Mouse (Mus musculus): Measurements from ENCODE around the gene Lkaaear1. TPM values are rescaled to one million over a fixed set of nuclear protein-coding genes. Genes with fewer than 3 reads are reported as not detected.

Gene Lkaaear1
- polyA plus RNA-seq (2014; fragmentation: Illumina TruSeq; extraction: RNeasy Lipid Tissue Mini Kit (QIAGEN cat#74804); ENCODE audit: low read depth, low replicate concordance) = not detected

DNA sequence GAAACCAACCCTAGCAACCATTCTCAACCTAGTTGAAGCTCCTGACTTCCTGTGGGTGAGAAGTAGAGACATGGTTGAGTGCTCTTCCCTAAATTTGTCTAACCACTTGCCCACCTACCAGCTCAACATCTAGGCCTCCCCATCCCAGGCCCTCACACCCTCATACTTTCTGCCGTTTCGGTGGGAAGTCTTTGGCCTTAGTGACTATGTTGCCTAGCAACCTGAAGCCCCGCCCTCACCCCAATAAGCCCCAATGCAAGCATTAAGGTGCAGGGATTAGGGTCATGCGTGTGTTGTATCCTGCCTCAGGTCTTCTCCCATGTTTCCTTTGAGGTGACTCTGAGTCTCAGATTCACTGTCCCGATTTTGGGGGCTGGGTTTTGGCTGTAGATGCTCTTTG is at the start of gene Lkaaear1:
TSS of gene Lkaaear1 (minus strand) at position 202 of the 400 bp plus-strand sequence.

DNA sequence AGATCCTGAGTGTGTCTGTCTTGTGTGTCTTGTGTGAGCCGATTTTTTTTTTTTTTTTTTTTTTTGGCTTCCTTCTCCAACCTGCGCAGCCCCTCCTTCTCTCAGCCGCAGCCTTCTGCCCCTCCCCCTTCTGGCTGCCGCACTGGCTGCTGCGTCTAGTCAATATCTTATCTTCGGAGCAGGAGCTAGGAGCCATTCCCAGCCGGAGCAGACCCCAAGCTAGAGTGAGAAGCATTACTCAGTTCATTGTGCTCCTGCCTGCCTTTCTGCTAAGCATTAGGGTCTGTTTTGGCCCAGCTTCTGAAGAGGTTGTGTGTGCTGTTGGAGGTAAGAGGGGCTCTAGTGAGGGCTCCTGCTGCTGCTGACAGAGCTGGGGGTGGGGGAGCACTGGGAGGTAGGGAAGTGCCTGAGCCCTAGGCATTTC is 16.7 kb upstream of the Lkaaear1 start, which contains the start of gene Oprl1:
TSS of gene Oprl1 (plus strand) at position 114 of the 424 bp plus-strand sequence.

DNA sequence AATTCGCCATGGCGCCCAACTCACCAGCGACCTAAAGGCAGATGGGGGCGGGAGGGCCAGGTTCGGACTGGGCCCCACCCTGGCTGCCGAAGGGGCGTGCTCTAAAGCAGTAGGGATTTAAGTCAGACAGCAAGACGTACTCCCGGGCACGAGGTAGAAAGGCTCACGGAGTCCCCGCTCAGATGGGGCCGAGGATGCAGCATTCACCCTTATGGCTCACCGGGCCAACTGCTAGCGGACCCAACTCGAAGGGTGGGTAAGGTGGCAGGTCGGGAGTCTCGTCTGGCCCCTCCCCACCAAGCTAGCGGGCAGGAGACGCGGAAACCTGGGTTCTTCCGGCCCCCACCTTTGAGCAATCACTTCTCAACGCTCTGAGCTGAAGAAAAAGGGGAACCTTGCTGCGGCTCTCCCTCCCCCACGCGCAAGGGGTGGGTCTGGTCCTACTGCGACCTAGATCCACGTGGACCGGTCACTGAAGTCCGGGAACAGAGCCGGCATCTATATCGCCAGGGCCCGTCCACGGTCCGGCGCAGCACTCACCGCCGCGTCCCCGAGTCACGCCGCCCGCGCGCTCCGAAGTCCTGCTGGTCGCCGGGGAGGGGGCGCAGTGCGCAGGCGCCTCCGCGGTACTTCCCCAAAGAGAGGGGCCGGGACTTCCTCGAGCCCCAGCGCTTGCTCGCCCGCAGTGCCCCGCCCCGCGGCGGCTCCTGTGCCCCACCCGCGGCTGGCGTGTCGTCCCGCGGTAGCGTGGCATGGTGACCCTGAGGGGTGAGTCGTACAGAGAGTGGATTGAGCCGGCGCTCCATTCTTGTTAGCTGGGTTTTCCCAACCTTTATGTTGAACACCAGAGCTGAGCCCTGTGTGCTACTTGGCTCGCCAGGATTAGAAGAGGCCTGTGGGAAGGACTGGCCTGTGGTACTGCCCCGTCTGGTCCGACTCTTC is 4.6 kb downstream of the Lkaaear1 start, which contains the start of gene Rgs19:
TSS of gene Rgs19 (minus strand) at position 639 of the 942 bp plus-strand sequence.

DNA sequence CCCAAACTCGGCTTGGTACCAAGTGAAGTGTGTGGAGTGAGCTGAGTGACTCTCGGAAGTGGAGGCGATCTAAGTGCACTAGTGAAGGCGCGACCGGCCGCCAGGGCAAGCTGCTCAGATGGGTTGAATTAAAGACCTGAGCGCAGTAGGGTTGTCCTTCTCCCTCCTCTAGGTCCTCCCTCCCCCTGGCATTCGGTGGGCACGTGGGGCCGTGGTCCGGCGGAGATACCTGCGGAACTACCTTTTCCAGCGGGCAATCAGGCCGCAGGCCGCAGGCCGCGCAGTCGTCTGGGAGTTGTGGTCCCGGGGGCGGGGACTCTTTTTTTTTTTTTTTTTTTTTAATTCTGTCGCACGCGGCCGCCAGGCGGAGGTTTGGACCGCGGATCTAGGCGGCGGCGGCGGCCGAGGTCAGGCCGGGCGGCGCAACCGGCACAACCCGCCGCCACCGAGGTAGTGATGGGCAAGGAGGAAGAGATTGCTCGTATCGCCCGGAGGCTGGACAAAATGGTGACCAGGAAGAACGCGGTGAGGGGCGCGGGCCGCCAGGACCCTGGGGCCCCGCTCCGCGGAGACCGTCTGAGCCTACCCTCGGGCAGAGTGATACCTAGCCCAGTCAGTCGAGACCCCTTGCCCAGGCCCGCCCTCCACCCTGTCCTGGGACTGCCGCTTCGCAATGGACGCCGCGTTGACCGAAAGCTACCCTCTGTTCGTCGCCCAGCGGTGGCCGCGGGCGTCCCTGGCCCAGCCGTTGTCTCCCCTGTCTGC is 18.1 kb downstream of the Lkaaear1 start, which contains the start of gene Tcea2:
TSS of gene Tcea2 (plus strand) at position 360 of the 765 bp plus-strand sequence.

DNA sequence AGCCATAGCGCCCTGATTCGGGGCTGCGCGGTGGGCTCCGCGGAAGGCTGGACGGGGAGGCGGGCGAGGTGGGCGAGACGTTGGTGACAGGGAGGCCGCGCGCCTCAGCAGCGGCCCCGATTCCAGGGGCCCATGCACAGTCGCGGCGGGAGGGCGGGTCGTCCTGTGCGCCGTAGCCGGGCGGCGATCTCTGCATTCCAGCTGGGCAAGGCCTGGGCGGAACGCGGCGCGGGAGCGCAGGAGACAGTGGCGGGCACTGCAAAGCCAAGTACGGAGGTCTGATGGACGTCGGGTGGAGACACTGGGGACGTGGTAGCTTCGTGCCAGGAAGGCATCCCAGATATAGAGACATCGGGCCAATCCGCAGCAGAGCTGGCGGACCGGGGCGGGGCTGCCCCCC is 26.9 kb downstream of the Lkaaear1 start, which contains the start of gene Sox18:
TSS of gene Sox18 (minus strand) at position 315 of the 400 bp plus-strand sequence.

DNA sequence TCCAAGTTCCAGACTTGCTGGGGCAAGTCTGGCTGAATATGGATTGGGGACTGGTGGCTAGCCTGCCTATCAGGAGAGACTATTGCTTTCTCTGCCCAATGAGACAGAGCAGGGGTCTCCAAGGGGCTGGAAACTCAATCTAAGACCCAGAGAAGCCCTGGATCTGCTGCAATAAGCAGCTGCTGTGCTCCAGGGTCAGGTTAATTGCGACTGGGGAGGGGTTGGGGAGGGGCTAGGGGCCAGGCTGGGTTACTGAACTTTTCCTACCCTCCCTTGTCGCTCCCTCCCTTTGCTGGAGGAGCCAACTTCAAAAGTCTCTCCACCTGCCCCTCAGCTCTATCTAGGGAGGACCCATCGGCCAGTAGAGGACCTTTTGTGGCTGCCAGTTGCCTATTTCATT is 41.5 kb downstream of the Lkaaear1 start, which contains the start of gene Gm29797:
TSS of gene Gm29797 (plus strand) at position 301 of the 400 bp plus-strand sequence.

Other genes with a start within 250 kb of the Lkaaear1 start
- gene Zbtb46, start 239.0 kb downstream of the Lkaaear1 start, polyA plus RNA-seq (2014; fragmentation: Illumina TruSeq; extraction: RNeasy Lipid Tissue Mini Kit (QIAGEN cat#74804); ENCODE audit: low read depth, low replicate concordance) = 1.5 TPM
- gene Abhd16b, start 205.2 kb downstream of the Lkaaear1 start, polyA plus RNA-seq (2014; fragmentation: Illumina TruSeq; extraction: RNeasy Lipid Tissue Mini Kit (QIAGEN cat#74804); ENCODE audit: low read depth, low replicate concordance) = not detected
- 47.1 TPM for gene Tpd52l2, start 201.3 kb downstream of the Lkaaear1 start, polyA plus RNA-seq (2014; fragmentation: Illumina TruSeq; extraction: RNeasy Lipid Tissue Mini Kit (QIAGEN cat#74804); ENCODE audit: low read depth, low replicate concordance)
- gene Dnajc5, start 178.0 kb downstream of the Lkaaear1 start, polyA plus RNA-seq (2014; fragmentation: Illumina TruSeq; extraction: RNeasy Lipid Tissue Mini Kit (QIAGEN cat#74804); ENCODE audit: low read depth, low replicate concordance) = 72.7 TPM
- gene Uckl1, start 113.5 kb downstream of the Lkaaear1 start, polyA plus RNA-seq (2014; fragmentation: Illumina TruSeq; extraction: RNeasy Lipid Tissue Mini Kit (QIAGEN cat#74804); ENCODE audit: low read depth, low replicate concordance) = 22.6 TPM
- gene Prpf6, start 106.6 kb downstream of the Lkaaear1 start, polyA plus RNA-seq (2014; fragmentation: Illumina TruSeq; extraction: RNeasy Lipid Tissue Mini Kit (QIAGEN cat#74804); ENCODE audit: low read depth, low replicate concordance) = 24.1 TPM
- gene Zfp512b, start 105.6 kb downstream of the Lkaaear1 start, polyA plus RNA-seq (2014; fragmentation: Illumina TruSeq; extraction: RNeasy Lipid Tissue Mini Kit (QIAGEN cat#74804); ENCODE audit: low read depth, low replicate concordance) = 4.3 TPM
- gene Samd10, start 99.2 kb downstream of the Lkaaear1 start, polyA plus RNA-seq (2014; fragmentation: Illumina TruSeq; extraction: RNeasy Lipid Tissue Mini Kit (QIAGEN cat#74804); ENCODE audit: low read depth, low replicate concordance) = 10.4 TPM
- not detected for gene Gm29797, start 41.4 kb downstream of the Lkaaear1 start, polyA plus RNA-seq (2014; fragmentation: Illumina TruSeq; extraction: RNeasy Lipid Tissue Mini Kit (QIAGEN cat#74804); ENCODE audit: low read depth, low replicate concordance)
- gene Sox18, start 26.8 kb downstream of the Lkaaear1 start, polyA plus RNA-seq (2014; fragmentation: Illumina TruSeq; extraction: RNeasy Lipid Tissue Mini Kit (QIAGEN cat#74804); ENCODE audit: low read depth, low replicate concordance) = not detected
- not detected for gene Tcea2, start 18.1 kb downstream of the Lkaaear1 start, polyA plus RNA-seq (2014; fragmentation: Illumina TruSeq; extraction: RNeasy Lipid Tissue Mini Kit (QIAGEN cat#74804); ENCODE audit: low read depth, low replicate concordance)
- gene Rgs19, start 4.5 kb downstream of the Lkaaear1 start, polyA plus RNA-seq (2014; fragmentation: Illumina TruSeq; extraction: RNeasy Lipid Tissue Mini Kit (QIAGEN cat#74804); ENCODE audit: low read depth, low replicate concordance) = 10.6 TPM
- gene Oprl1, start 16.6 kb upstream of the Lkaaear1 start, polyA plus RNA-seq (2014; fragmentation: Illumina TruSeq; extraction: RNeasy Lipid Tissue Mini Kit (QIAGEN cat#74804); ENCODE audit: low read depth, low replicate concordance) = 0.25 TPM
- gene Myt1, start 64.9 kb upstream of the Lkaaear1 start, polyA plus RNA-seq (2014; fragmentation: Illumina TruSeq; extraction: RNeasy Lipid Tissue Mini Kit (QIAGEN cat#74804); ENCODE audit: low read depth, low replicate concordance) = 1.4 TPM
- 200 TPM for gene Pcmtd2, start 139.4 kb upstream of the Lkaaear1 start, polyA plus RNA-seq (2014; fragmentation: Illumina TruSeq; extraction: RNeasy Lipid Tissue Mini Kit (QIAGEN cat#74804); ENCODE audit: low read depth, low replicate concordance)
- 86.3 TPM for gene Polr3k, start 165.9 kb upstream of the Lkaaear1 start, polyA plus RNA-seq (2014; fragmentation: Illumina TruSeq; extraction: RNeasy Lipid Tissue Mini Kit (QIAGEN cat#74804); ENCODE audit: low read depth, low replicate concordance)